Mouse (Mus musculus) lung, embryonic 16.5 days (tissue): Measurements from ENCODE around the gene Duxf3. TPM values are rescaled to one million over a fixed set of nuclear protein-coding genes. Genes with fewer than 3 reads are reported as not detected.

Experiments used
- ATAC-seq: fragments of 200-750 bp; cut with Nextera tagmentation; 2 replicates; pipeline ENCODE4 v1.8.0; 2017; ENCODE audit warnings: low read depth, mild to moderate bottlenecking, moderate library complexity
- H3K27ac ChIP-seq: fragments of 300-500 bp; sonication (generic); 2 replicates; pipeline ENCODE4 v1.5.1; 2014; ENCODE audit warnings: mild to moderate bottlenecking, control low read depth, low read length
- H3K27me3 ChIP-seq: fragments of 300-500 bp; sonication (generic); 2 replicates; pipeline ENCODE4 v1.6.1; 2014; ENCODE audit warnings: low read depth, low read length, mixed read lengths; ENCODE audit not compliant: control insufficient read depth, insufficient read depth
- H3K36me3 ChIP-seq: fragments of 300-500 bp; sonication (generic); 2 replicates; pipeline ENCODE4 v1.6.1; 2014; ENCODE audit warnings: low read length; ENCODE audit not compliant: control insufficient read depth, insufficient read depth
- H3K4me1 ChIP-seq: fragments of 300-500 bp; sonication (generic); replicated peaks from 2 replicates; pipeline ENCODE4 v1.6.1; 2014; ENCODE audit warnings: low read length, mixed read lengths; ENCODE audit not compliant: control insufficient read depth, insufficient read depth
- H3K4me2 ChIP-seq: fragments of 300-500 bp; sonication (generic); 2 replicates; pipeline ENCODE4 v1.6.1; 2014; ENCODE audit warnings: low read depth, low read length, control low read depth
- H3K4me3 ChIP-seq: fragments of 300-500 bp; sonication (generic); 2 replicates; pipeline ENCODE4 v1.5.1; 2014; ENCODE audit warnings: mild to moderate bottlenecking, low read length, control low read depth
- H3K9ac ChIP-seq: fragments of 300-500 bp; sonication (generic); 2 replicates; pipeline ENCODE4 v1.6.1; 2014; ENCODE audit warnings: low read length, control low read depth
- H3K9me3 ChIP-seq: fragments of 300-500 bp; sonication (generic); 2 replicates; pipeline ENCODE4 v1.6.1; 2016; ENCODE audit warnings: low read length; ENCODE audit not compliant: control insufficient read depth
- WGBS: fragments of 180-500 bp; shearing (Covaris S2); extraction: QIAGEN DNeasy Blood & Tissue Kit; methylation state at CpG from one replicate; pipeline ENCODE4 v1.1.7; 2014; 5-methylcytosine and 5-hydroxymethylcytosine counted together
- polyA plus RNA-seq: library from polyadenylated mRNA; unstranded; fragments of >200 nt; fragmentation: Nextera tagmentation; extraction: Ambion mirVana; gene quantifications from 2 replicates; pipeline ENCODE4 v1.2.1, GENCODE M21; 2015

The Duxf3 gene
- polyA plus RNA-seq, 1 experiment from 2014 or later, result not detected

DNA sequence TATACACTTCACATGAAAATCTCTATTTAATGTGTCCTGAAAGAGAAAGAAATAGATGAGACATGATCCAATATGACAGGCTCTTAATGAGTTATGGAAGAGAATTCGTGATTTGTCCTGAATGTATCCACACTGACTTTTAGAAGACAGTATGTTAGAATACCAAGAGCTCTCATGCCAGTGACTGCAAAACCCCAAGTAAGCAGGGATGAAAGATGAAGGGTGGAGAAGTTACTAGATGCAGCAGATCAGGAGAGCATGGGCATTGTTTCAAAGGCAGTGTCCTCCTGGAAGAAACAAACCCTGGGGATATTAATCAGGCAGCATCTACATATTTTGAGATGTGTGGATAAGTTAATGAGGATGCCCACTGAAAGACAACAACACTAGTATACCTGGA lies 22.0 kb downstream of the Duxf3 start:
- H3K4me3 ChIP-seq, result no peak overlapping the region
- no peak overlapping the region for H3K4me2 ChIP-seq
- H3K9me3 ChIP-seq, result no peaks in the 10 kb centered on the region
- no peak overlapping the region for H3K27ac ChIP-seq
- no peak overlapping the region for H3K9ac ChIP-seq
- no peak for ATAC-seq
- no peaks in the 10 kb centered on the region for H3K36me3 ChIP-seq
- H3K4me1 ChIP-seq, result no peaks in the 10 kb centered on the region
- no peaks in the 10 kb centered on the region for H3K27me3 ChIP-seq
- 50% methylated on average over 1 of the region's 1 CpGs for WGBS

- H3K9me3 ChIP-seq, result no peaks in the 10 kb centered on the region
- H3K9ac ChIP-seq, result no peak overlapping the region
- H3K36me3 ChIP-seq, result no peaks in the 10 kb centered on the region
- WGBS, result 55% methylated on average over 2 of the region's 2 CpGs
- no peak for ATAC-seq
- no peak overlapping the region for H3K4me3 ChIP-seq
- H3K4me2 ChIP-seq, result no peak overlapping the region
- no peaks in the 10 kb centered on the region for H3K4me1 ChIP-seq
- H3K27me3 ChIP-seq, result no peaks in the 10 kb centered on the region
- H3K27ac ChIP-seq, result no peak overlapping the region
These were observed 22.6 kb downstream of the Duxf3 start for GRCm38 (mm10) chr10:58209710-58210467.

GRCm38 (mm10) chr10:58206639-58207404 lies 25.7 kb downstream of the Duxf3 start:
- Histone ChIP-seq H3K4me3 (no peak overlapping the region), H3K27me3 (no peaks in the 10 kb centered on the region), H3K9ac (no peak overlapping the region), H3K4me2 (no peak overlapping the region), H3K27ac (no peak overlapping the region), H3K4me1 (no peaks in the 10 kb centered on the region), H3K9me3 (no peaks in the 10 kb centered on the region), H3K36me3 (no peaks in the 10 kb centered on the region)
- ATAC-seq, result no peak
- WGBS, result 82% methylated on average over 4 of the region's 4 CpGs

DNA sequence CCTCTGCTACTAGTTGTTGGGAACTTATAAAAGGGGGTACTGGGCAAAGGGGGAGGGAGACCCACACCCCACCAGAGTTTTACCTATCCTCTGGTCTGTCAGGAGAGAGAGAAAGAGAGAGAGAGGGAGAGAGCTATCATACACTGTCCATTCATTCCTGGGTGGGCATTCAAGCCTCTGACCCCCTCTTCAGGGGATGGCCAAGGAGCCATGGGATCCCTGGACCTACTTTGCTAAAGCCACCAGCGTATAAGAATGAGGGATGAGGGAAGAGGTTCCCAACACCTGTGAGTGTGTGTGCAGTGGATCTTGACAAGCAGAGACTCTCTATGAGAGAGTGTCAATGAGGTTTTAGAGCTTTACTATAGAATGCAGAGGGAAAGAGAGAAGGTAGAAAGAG lies 26.5 kb downstream of the Duxf3 start:
- H3K9me3 ChIP-seq, result no peaks in the 10 kb centered on the region
- no peak overlapping the region for H3K4me3 ChIP-seq
- no peak overlapping the region for H3K4me2 ChIP-seq
- ATAC-seq, result no peak
- H3K27me3 ChIP-seq, result no peaks in the 10 kb centered on the region
- WGBS, result 39% methylated on average over 1 of the region's 1 CpGs
- no peaks in the 10 kb centered on the region for H3K36me3 ChIP-seq
- H3K27ac ChIP-seq, result no peak overlapping the region
- no peaks in the 10 kb centered on the region for H3K4me1 ChIP-seq
- no peak overlapping the region for H3K9ac ChIP-seq

Other genes with a start within 250 kb of the Duxf3 start
- not detected in 2 replicates for gene AW822073, start 7.7 kb downstream of the Duxf3 start, polyA plus RNA-seq
- not detected in 2 replicates for gene Gm4981, start 4.0 kb upstream of the Duxf3 start, polyA plus RNA-seq
- 67.5 and 83.6 TPM in 2 replicates for gene Gcc2, start 22.8 kb upstream of the Duxf3 start, polyA plus RNA-seq
- gene Lims1, start 90.8 kb upstream of the Duxf3 start, polyA plus RNA-seq, result 231 and 237 TPM in 2 replicates
- 26.0 and 29.1 TPM in 2 replicates for gene Ranbp2, start 214.2 kb upstream of the Duxf3 start, polyA plus RNA-seq